Mouse (Mus musculus) C2C12 (cell line): Measurements from ENCODE around the gene Gm28729. TPM values are rescaled to one million over a fixed set of nuclear protein-coding genes. Genes with fewer than 3 reads are reported as not detected.

Source experiments
- H3K27me3 ChIP-seq: one replicate; pipeline ENCODE4 v1.6.1; 2011; ENCODE audit not compliant: control insufficient read depth, insufficient read depth, insufficient read length
- H3K36me3 ChIP-seq: one replicate; pipeline ENCODE4 v1.6.1; 2011; ENCODE audit not compliant: control insufficient read depth, insufficient read depth
- H3K4me3 ChIP-seq: one replicate; pipeline ENCODE4 v1.5.1; 2011; ENCODE audit warnings: mild to moderate bottlenecking, control low read depth; ENCODE audit not compliant: poor library complexity, insufficient read depth, severe bottlenecking
- H3K79me2 ChIP-seq: one replicate; pipeline ENCODE4 v1.6.1; 2011; ENCODE audit not compliant: control insufficient read depth, insufficient read depth
- H3K79me3 ChIP-seq: one replicate; pipeline ENCODE4 v1.6.1; 2011; ENCODE audit warnings: low read depth, control low read depth
- H3ac ChIP-seq: one replicate; pipeline ENCODE3; 2011; ENCODE audit warnings: low read depth; ENCODE audit not compliant: control insufficient read depth, insufficient read length
- CEBPB ChIP-seq: IDR thresholded peaks from one replicate; pipeline ENCODE4 v1.6.1; 2011; ENCODE audit warnings: low read depth, mild to moderate bottlenecking, control low read depth, moderate library complexity
- CTCF ChIP-seq: IDR thresholded peaks from one replicate; pipeline ENCODE4 v1.5.1; 2011; ENCODE audit not compliant: control insufficient read depth, insufficient read depth, insufficient read length
- FOSL1 ChIP-seq: IDR thresholded peaks from one replicate; pipeline ENCODE4 v1.8.0; 2011; ENCODE audit warnings: mild to moderate bottlenecking, low read length; ENCODE audit not compliant: poor library complexity, insufficient read depth, severe bottlenecking
- MAX ChIP-seq: IDR thresholded peaks from one replicate; pipeline ENCODE4 v1.6.1; 2011; ENCODE audit warnings: mild to moderate bottlenecking, control low read depth
- MYOD1 ChIP-seq: IDR thresholded peaks from one replicate; pipeline ENCODE4 v1.6.1; 2011; ENCODE audit warnings: low read depth; ENCODE audit not compliant: control insufficient read depth, insufficient read length
- MYOG ChIP-seq: IDR thresholded peaks from one replicate; pipeline ENCODE4 v1.6.1; 2011; ENCODE audit not compliant: control insufficient read depth, insufficient read length; ENCODE audit errors: extremely low read depth
- USF1 ChIP-seq: IDR thresholded peaks from one replicate; pipeline ENCODE4 v1.6.1; 2011; ENCODE audit warnings: low read depth, mild to moderate bottlenecking, control low read depth, moderate library complexity
- long read RNA-seq, 2 experiments: library from polyadenylated mRNA; unstranded; transcript quantifications; one replicate each; pipeline ENCODE4 v2.0.0; 2019 to 2020
- polyA plus RNA-seq: library from polyadenylated mRNA; unstranded; fragments of >200 nt; fragmentation: generic; extraction: Trizol; gene quantifications from one replicate; pipeline ENCODE4 v1.2.1, GENCODE M21; 2012; ENCODE audit warnings: missing spikeins

Gene Gm28729
- polyA plus RNA-seq: not detected
- long read RNA-seq, experiment 1: 0 reads
- long read RNA-seq, experiment 2: 0 reads

DNA sequence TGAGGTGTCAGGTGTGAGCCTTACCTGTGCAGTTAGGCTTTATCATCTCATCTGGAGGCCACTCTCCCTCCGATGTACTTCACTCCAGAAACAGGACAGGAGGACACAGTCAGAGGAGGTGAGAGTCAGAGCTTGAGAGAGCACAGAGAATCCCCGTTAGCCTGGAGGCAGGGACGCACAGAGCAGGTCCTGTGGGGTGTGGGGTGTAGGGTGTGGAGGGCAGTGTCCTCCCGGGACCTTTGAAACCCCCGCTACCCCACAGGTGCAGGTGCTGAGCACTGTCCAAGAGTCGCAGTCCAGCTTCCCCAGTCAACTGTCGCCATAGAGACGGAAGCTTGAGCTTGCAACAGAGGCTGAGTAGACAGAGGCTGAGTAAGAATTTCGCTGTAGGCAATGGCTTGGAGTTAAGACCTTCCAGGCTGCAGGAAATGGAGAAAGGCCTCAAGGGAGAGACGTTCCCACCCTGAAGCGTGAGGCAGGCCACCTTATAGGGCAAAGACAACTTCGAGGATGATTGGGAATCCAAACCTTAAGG lies at the start of gene Gm28729:
Gm28729 (minus strand) TSS at position 293 of the 535 bp plus-strand sequence.
- Histone ChIP-seq H3K27me3 (peaks cover 3% of the 10 kb centered on the region), H3ac (no peak within 1 kb of the TSS), H3K36me3 (no peaks in the 10 kb centered on the region), H3K79me3 (no peaks in the 10 kb centered on the region), H3K79me2 (no peaks in the 10 kb centered on the region), H3K4me3 (no peak within 1 kb of the TSS)
- TF ChIP-seq MYOD1: no peak
- no peak for TF ChIP-seq USF1
- no peak for TF ChIP-seq MAX
- no peak for TF ChIP-seq FOSL1
- no peak for TF ChIP-seq CEBPB
- TF ChIP-seq MYOG: no peak
- no peak for TF ChIP-seq CTCF

GRCm38 (mm10) chr9:96573252-96573651 lies 48.2 kb upstream of the Gm28729 start:
- Histone ChIP-seq H3K4me3 (no peak overlapping the region), H3ac (no peak overlapping the region), H3K36me3 (peaks cover 30% of the 10 kb centered on the region), H3K79me2 (no peaks in the 10 kb centered on the region), H3K79me3 (no peaks in the 10 kb centered on the region), H3K27me3 (no peaks in the 10 kb centered on the region)
- TF ChIP-seq MYOG: no peak

- H3ac ChIP-seq: no peak overlapping the region
- H3K79me3 ChIP-seq: no peaks in the 10 kb centered on the region
- H3K79me2 ChIP-seq: no peaks in the 10 kb centered on the region
- TF ChIP-seq CEBPB (no peak), CTCF (no peak), FOSL1 (no peak), MYOD1 (no peak), USF1 (no peak), MAX (no peak), MYOG (no peak)
- H3K27me3 ChIP-seq: no peaks in the 10 kb centered on the region
- peaks cover 30% of the 10 kb centered on the region for H3K36me3 ChIP-seq
- no peak overlapping the region for H3K4me3 ChIP-seq
These were observed 47.7 kb upstream of the Gm28729 start for GRCm38 (mm10) chr9:96572754-96573153.

- Histone ChIP-seq H3K79me3 (no peaks in the 10 kb centered on the region), H3K4me3 (no peak overlapping the region), H3K27me3 (no peaks in the 10 kb centered on the region), H3K79me2 (no peaks in the 10 kb centered on the region), H3K36me3 (peaks cover 33% of the 10 kb centered on the region), H3ac (no peak overlapping the region)
- TF ChIP-seq FOSL1: no peak
- no peak for TF ChIP-seq CEBPB
- TF ChIP-seq MYOD1: no peak
- no peak for TF ChIP-seq MAX
- TF ChIP-seq CTCF: no peak
- TF ChIP-seq USF1: no peak
- TF ChIP-seq MYOG: no peak
These were observed 41.5 kb upstream of the Gm28729 start for GRCm38 (mm10) chr9:96566470-96566996.

DNA sequence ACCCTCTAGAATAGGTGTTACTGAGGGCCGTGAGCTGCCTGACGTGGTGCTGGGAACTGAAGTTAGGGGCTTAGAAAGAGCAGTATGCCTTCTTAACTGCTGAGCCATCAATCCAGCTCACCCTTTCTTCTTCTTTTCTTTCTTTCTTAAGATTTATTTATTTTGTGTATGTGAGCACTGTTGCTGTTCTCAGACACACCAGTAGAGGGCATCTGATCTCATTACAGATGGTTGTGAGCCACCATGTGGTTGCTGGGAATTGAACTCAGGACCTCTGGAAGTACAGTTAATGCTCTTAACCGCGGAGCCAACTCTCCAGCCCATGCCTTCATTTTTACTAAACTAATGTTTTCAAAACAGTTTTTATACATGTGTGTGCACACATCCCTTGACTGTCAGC lies 38.4 kb upstream of the Gm28729 start:
- no peak for TF ChIP-seq MYOD1
- TF ChIP-seq CTCF: no peak
- TF ChIP-seq USF1: no peak
- TF ChIP-seq CEBPB: no peak
- no peak for TF ChIP-seq FOSL1
- TF ChIP-seq MAX: no peak
- no peak for TF ChIP-seq MYOG
- peaks cover 40% of the 10 kb centered on the region for H3K36me3 ChIP-seq

GRCm38 (mm10) chr9:96559148-96559547 lies 34.1 kb upstream of the Gm28729 start:
- TF ChIP-seq CEBPB: no peak
- no peak for TF ChIP-seq MAX
- TF ChIP-seq USF1: no peak
- no peak for TF ChIP-seq MYOG
- no peak for TF ChIP-seq FOSL1
- TF ChIP-seq CTCF: no peak
- no peak for TF ChIP-seq MYOD1
- Histone ChIP-seq H3K79me3 (no peaks in the 10 kb centered on the region), H3K4me3 (no peak overlapping the region), H3K36me3 (peaks cover 25% of the 10 kb centered on the region), H3ac (no peak overlapping the region), H3K27me3 (no peaks in the 10 kb centered on the region), H3K79me2 (no peaks in the 10 kb centered on the region)

More for the DNA sequence above, 38.4 kb upstream of the Gm28729 start:
- Histone ChIP-seq H3K79me3 (no peaks in the 10 kb centered on the region), H3K27me3 (no peaks in the 10 kb centered on the region), H3ac (no peak overlapping the region), H3K4me3 (no peak overlapping the region), H3K79me2 (no peaks in the 10 kb centered on the region)
